Mouse (Mus musculus): ENCODE results near the gene Rtn2. TPM values are rescaled to one million over a fixed set of nuclear protein-coding genes. Genes with fewer than 3 reads are reported as not detected.

Rtn2 gene
- 12.4 and 12.8 TPM in 2 replicates for polyA plus RNA-seq (2016; fragmentation: Nextera tagmentation; extraction: Ambion mirVana)

- Histone ChIP-seq H3K27ac (peak within 1 kb of the TSS; percentile 17; the same call in 1 of the 2 replicates), H3K4me1 (replicated peaks) (peaks cover 17% of the 10 kb centered on the region), H3K9ac (replicated peaks) (peak within 1 kb of the TSS; percentile 50), H3K36me3 (no peaks in the 10 kb centered on the region), H3K9me3 (no peaks in the 10 kb centered on the region), H3K27me3 (peaks cover 73% of the 10 kb centered on the region), H3K4me2 (peak within 1 kb of the TSS; percentile 98), H3K4me3 (replicated peaks) (peak within 1 kb of the TSS; percentile 58)
- WGBS, result under 1% methylated on average over 36 of the region's 37 CpGs
- ATAC-seq (ENCODE audit: insufficient number of reproducible peaks, insufficient read depth, low FRiP score, low TSS enrichment, low read depth), result peak; percentile 61; the same call in 1 of the 2 replicates
Measured at GRCm38 (mm10) chr7:19282385-19282784, at the start of gene Rtn2. Gene Rtn2, plus strand, starts transcription at chr7:19282624.

DNA sequence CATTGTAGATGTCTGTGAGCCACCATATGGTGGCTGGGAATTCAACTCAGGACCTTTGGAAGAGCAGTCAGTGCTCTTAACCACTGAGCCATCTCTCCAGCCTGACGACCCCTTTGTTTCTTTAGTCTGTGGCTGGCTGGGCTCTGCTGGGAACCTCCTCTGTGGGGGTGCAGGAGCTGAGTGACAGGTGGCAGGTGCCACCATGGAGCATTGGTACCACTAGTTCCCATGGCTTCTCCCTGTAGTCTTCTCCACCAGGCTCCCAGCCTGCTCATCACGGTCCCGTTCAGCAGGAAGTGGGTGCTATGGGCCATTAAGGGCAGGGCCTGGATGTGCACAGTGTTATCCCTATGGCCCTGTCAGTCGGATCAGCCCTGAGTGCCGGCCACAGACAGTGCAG, 47.8 kb upstream of the Rtn2 start:
- no peaks in the 10 kb centered on the region for H3K9me3 ChIP-seq
- no peak overlapping the region for H3K27ac ChIP-seq
- no peak for ATAC-seq (ENCODE audit: insufficient number of reproducible peaks, insufficient read depth, low FRiP score, low TSS enrichment, low read depth)
- no peaks in the 10 kb centered on the region for H3K27me3 ChIP-seq
- H3K36me3 ChIP-seq, result peaks cover 25% of the 10 kb centered on the region
- H3K4me1 ChIP-seq (replicated peaks), result no peaks in the 10 kb centered on the region
- WGBS, result 86% methylated on average over 5 of the region's 5 CpGs
- H3K9ac ChIP-seq (replicated peaks), result no peak overlapping the region
- no peak overlapping the region for H3K4me2 ChIP-seq
- H3K4me3 ChIP-seq (replicated peaks), result no peak overlapping the region

- Histone ChIP-seq H3K4me2 (no peak overlapping the region), H3K4me1 (replicated peaks) (0 out of 2 replicates have a peak, but pooled peaks cover 3% of the 10 kb centered on the region), H3K27me3 (no peaks in the 10 kb centered on the region), H3K9ac (replicated peaks) (no peak overlapping the region), H3K9me3 (no peaks in the 10 kb centered on the region), H3K4me3 (replicated peaks) (no peak overlapping the region), H3K36me3 (peaks cover 25% of the 10 kb centered on the region), H3K27ac (no peak overlapping the region)
- 90% methylated on average over 2 of the region's 2 CpGs for WGBS
- no peak for ATAC-seq (ENCODE audit: insufficient number of reproducible peaks, insufficient read depth, low FRiP score, low TSS enrichment, low read depth)
Measured at GRCm38 (mm10) chr7:19235092-19235671, 47.2 kb upstream of the Rtn2 start.

GRCm38 (mm10) chr7:19236411-19236810, 46.0 kb upstream of the Rtn2 start:
- H3K27me3 ChIP-seq, result no peaks in the 10 kb centered on the region
- no peak overlapping the region for H3K4me2 ChIP-seq
- no peaks in the 10 kb centered on the region for H3K9me3 ChIP-seq
- H3K4me1 ChIP-seq (replicated peaks), result 0 out of 2 replicates have a peak, but pooled peaks cover 3% of the 10 kb centered on the region
- H3K9ac ChIP-seq (replicated peaks), result no peak overlapping the region
- H3K27ac ChIP-seq, result no peak overlapping the region
- H3K36me3 ChIP-seq, result peaks cover 27% of the 10 kb centered on the region
- H3K4me3 ChIP-seq (replicated peaks), result no peak overlapping the region
- no peak for ATAC-seq (ENCODE audit: insufficient number of reproducible peaks, insufficient read depth, low FRiP score, low TSS enrichment, low read depth)
- 82% methylated on average over 2 of the region's 2 CpGs for WGBS

DNA sequence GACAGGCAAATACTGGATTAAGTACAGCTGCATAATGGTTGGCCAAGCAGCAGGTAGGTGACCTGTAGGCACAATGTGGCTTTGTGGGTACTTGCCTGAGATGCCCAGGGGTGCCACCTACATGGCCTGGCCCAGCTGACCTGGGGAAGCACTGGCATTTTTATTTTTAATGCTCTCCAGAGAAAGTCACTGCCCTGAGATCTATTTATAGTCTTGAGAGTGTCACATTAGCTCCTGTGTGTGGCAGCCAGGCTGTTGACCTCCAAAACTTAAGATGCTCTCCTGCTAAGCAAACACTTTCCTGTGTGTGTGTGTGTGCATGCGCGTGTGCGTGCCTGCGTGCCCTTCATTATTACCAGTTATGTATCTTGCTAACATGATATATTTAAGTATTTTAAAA, 44.1 kb upstream of the Rtn2 start:
- Histone ChIP-seq H3K27me3 (no peaks in the 10 kb centered on the region), H3K9me3 (no peaks in the 10 kb centered on the region), H3K9ac (replicated peaks) (no peak overlapping the region), H3K27ac (no peak overlapping the region), H3K36me3 (peaks cover 11% of the 10 kb centered on the region; the same call in 1 of the 2 replicates), H3K4me1 (replicated peaks) (0 out of 2 replicates have a peak, but pooled peaks cover 3% of the 10 kb centered on the region), H3K4me3 (replicated peaks) (no peak overlapping the region), H3K4me2 (no peak overlapping the region)
- ATAC-seq (ENCODE audit: insufficient number of reproducible peaks, insufficient read depth, low FRiP score, low TSS enrichment, low read depth), result no peak
- WGBS, result 95% methylated on average over 4 of the region's 4 CpGs

GRCm38 (mm10) chr7:19239423-19239822, 43.0 kb upstream of the Rtn2 start:
- WGBS, result 0% methylated on average over 1 of the region's 1 CpGs
- no peaks in the 10 kb centered on the region for H3K27me3 ChIP-seq
- H3K4me2 ChIP-seq, result no peak overlapping the region
- H3K9me3 ChIP-seq, result no peaks in the 10 kb centered on the region
- 0 out of 2 replicates have a peak, but pooled peaks cover 3% of the 10 kb centered on the region for H3K4me1 ChIP-seq (replicated peaks)
- H3K4me3 ChIP-seq (replicated peaks), result no peak overlapping the region
- H3K9ac ChIP-seq (replicated peaks), result no peak overlapping the region
- no peak overlapping the region for H3K27ac ChIP-seq
- H3K36me3 ChIP-seq, result peaks cover 8% of the 10 kb centered on the region; the same call in 1 of the 2 replicates
- ATAC-seq (ENCODE audit: insufficient number of reproducible peaks, insufficient read depth, low FRiP score, low TSS enrichment, low read depth), result peak; percentile 81; the same call in 1 of the 2 replicates

DNA sequence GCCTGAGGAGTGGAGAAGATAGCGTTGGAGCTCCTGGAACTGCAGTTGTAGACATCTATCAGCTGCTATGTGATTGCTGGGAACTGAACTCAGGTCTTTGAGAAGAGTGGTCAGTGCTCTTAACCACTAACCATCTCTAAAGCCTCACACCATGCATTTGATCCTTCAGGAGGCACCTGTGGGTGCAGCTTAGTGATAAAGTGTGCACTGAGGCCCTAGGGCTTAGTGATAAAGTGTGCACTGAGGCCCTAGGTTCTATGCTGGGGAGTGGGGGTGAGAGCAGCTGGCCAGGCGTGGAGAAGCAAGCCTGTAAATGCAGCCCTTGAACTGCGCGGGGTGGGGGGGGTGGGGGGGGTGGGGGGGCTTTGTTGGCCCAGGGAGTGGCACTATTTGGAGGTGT, 42.4 kb upstream of the Rtn2 start:
- Histone ChIP-seq H3K4me2 (no peak overlapping the region), H3K9me3 (no peaks in the 10 kb centered on the region), H3K4me3 (replicated peaks) (no peak overlapping the region), H3K36me3 (peaks cover 14% of the 10 kb centered on the region), H3K4me1 (replicated peaks) (0 out of 2 replicates have a peak, but pooled peaks cover 3% of the 10 kb centered on the region), H3K27me3 (no peaks in the 10 kb centered on the region), H3K27ac (no peak overlapping the region), H3K9ac (replicated peaks) (no peak overlapping the region)
- no peak for ATAC-seq (ENCODE audit: insufficient number of reproducible peaks, insufficient read depth, low FRiP score, low TSS enrichment, low read depth)
- 76% methylated on average over 2 of the region's 4 CpGs for WGBS

- no peaks in the 10 kb centered on the region for H3K27me3 ChIP-seq
- no peak overlapping the region for H3K4me3 ChIP-seq (replicated peaks)
- H3K9ac ChIP-seq (replicated peaks), result no peak overlapping the region
- H3K4me2 ChIP-seq, result no peak overlapping the region
- no peaks in the 10 kb centered on the region for H3K9me3 ChIP-seq
- 0 out of 2 replicates have a peak, but pooled peaks cover 3% of the 10 kb centered on the region for H3K4me1 ChIP-seq (replicated peaks)
- 76% methylated on average over 8 of the region's 8 CpGs for WGBS
- H3K27ac ChIP-seq, result no peak overlapping the region
- no peak for ATAC-seq (ENCODE audit: insufficient number of reproducible peaks, insufficient read depth, low FRiP score, low TSS enrichment, low read depth)
- H3K36me3 ChIP-seq, result peaks cover 24% of the 10 kb centered on the region
Measured at GRCm38 (mm10) chr7:19240905-19241463, 41.4 kb upstream of the Rtn2 start.

DNA sequence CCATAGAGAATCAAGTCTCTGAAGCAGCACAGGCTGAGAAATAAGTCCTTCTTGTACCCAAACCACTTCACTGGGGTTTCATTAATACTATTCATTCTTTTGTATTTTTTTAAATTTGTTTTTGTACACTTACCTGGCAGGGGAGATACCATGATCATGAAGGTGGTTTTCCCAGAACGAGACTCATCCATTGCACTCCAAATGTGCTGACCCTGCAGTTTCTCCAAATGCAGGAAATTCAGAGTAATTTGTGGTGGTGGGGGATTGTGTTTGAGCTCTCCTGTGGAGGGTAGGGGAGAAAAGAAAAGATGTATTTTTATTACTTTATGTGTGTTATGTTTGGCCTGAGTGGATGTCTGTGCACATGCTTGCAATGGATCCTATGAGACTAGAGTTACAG, 40.4 kb upstream of the Rtn2 start:
- H3K27ac ChIP-seq, result no peak overlapping the region
- 95% methylated on average over 1 of the region's 1 CpGs for WGBS
- no peak for ATAC-seq (ENCODE audit: insufficient number of reproducible peaks, insufficient read depth, low FRiP score, low TSS enrichment, low read depth)

DNA sequence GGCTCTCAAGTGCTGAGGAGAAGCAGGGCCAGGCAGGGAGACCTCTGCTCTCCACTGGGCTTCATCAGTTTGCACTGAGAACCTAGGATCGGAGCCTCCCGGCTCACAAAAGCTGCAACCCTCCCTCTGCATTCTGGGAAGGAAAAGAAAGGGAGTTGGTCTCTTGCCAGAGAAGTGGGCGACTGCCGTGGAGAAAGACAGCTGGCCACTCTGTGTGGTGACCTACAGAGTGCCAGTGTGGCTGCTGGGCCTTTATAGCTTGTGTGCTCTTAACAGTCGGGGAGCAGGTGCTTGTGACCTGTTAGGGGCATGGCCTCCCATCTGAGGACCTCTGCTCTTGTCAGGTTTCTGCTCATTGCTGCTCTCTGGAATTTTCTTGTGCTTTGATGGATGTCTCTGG, 38.6 kb upstream of the Rtn2 start:
- H3K4me2 ChIP-seq, result no peak overlapping the region
- WGBS, result 91% methylated on average over 5 of the region's 5 CpGs
- H3K9me3 ChIP-seq, result no peaks in the 10 kb centered on the region
- no peaks in the 10 kb centered on the region for H3K27me3 ChIP-seq
- no peak overlapping the region for H3K9ac ChIP-seq (replicated peaks)
- H3K36me3 ChIP-seq, result peaks cover 42% of the 10 kb centered on the region
- 0 out of 2 replicates have a peak, but pooled peaks cover 3% of the 10 kb centered on the region for H3K4me1 ChIP-seq (replicated peaks)
- H3K27ac ChIP-seq, result no peak overlapping the region
- H3K4me3 ChIP-seq (replicated peaks), result no peak overlapping the region
- ATAC-seq (ENCODE audit: insufficient number of reproducible peaks, insufficient read depth, low FRiP score, low TSS enrichment, low read depth), result no peak

More for the DNA sequence above, 40.4 kb upstream of the Rtn2 start:
- Histone ChIP-seq H3K4me1 (replicated peaks) (0 out of 2 replicates have a peak, but pooled peaks cover 3% of the 10 kb centered on the region), H3K4me3 (replicated peaks) (no peak overlapping the region), H3K36me3 (peaks cover 34% of the 10 kb centered on the region), H3K4me2 (no peak overlapping the region), H3K9me3 (no peaks in the 10 kb centered on the region), H3K27me3 (no peaks in the 10 kb centered on the region), H3K9ac (replicated peaks) (no peak overlapping the region)

- WGBS, result 83% methylated on average over 3 of the region's 3 CpGs
- H3K4me1 ChIP-seq (replicated peaks), result no peaks in the 10 kb centered on the region; the same call in 1 of the 2 replicates
- H3K36me3 ChIP-seq, result peaks cover 42% of the 10 kb centered on the region
- no peak overlapping the region for H3K4me2 ChIP-seq
- no peak overlapping the region for H3K27ac ChIP-seq
- H3K4me3 ChIP-seq (replicated peaks), result no peak overlapping the region
- no peak overlapping the region for H3K9ac ChIP-seq (replicated peaks)
- H3K9me3 ChIP-seq, result no peaks in the 10 kb centered on the region
- ATAC-seq (ENCODE audit: insufficient number of reproducible peaks, insufficient read depth, low FRiP score, low TSS enrichment, low read depth), result no peak
- no peaks in the 10 kb centered on the region for H3K27me3 ChIP-seq
Measured at GRCm38 (mm10) chr7:19245083-19245482, 37.3 kb upstream of the Rtn2 start.
